Mouse (Mus musculus): ENCODE results near the gene Tut4. TPM values are rescaled to one million over a fixed set of nuclear protein-coding genes. Genes with fewer than 3 reads are reported as not detected.

The Tut4 gene
- 43.4 and 51.2 TPM in 2 replicates for total RNA-seq (2021)
- long read RNA-seq, experiment 1, partial matches to known transcripts: 4 of 5 reads
- long read RNA-seq, experiment 1, other reads (novel, unspliced or antisense): 1 of 5 reads
- long read RNA-seq, experiment 2, partial matches to known transcripts: 1 of 6 reads
- long read RNA-seq, experiment 2, other reads (novel, unspliced or antisense): 4 of 6 reads

GRCm38 (mm10) chr4:108459231-108460155, at the start of gene Tut4:
TSS of gene Tut4 (plus strand) at chr4:108459426.
- peak; percentile 95 for DNase-seq

GRCm38 (mm10) chr4:108424587-108424986, 34.6 kb upstream of the Tut4 start:
- no peak for DNase-seq

GRCm38 (mm10) chr4:108427719-108428340, 31.4 kb upstream of the Tut4 start:
- DNase-seq: no peak

GRCm38 (mm10) chr4:108428341-108428721, 30.9 kb upstream of the Tut4 start:
- DNase-seq: no peak

GRCm38 (mm10) chr4:108430656-108431560, 28.3 kb upstream of the Tut4 start:
- DNase-seq: peak; percentile 9

GRCm38 (mm10) chr4:108431561-108431936, 27.7 kb upstream of the Tut4 start:
- DNase-seq: no peak

- DNase-seq: no peak
Measured at GRCm38 (mm10) chr4:108433341-108433740, 25.9 kb upstream of the Tut4 start.

GRCm38 (mm10) chr4:108434221-108434620, 25.0 kb upstream of the Tut4 start:
- no peak for DNase-seq

GRCm38 (mm10) chr4:108434781-108435180, 24.4 kb upstream of the Tut4 start:
- no peak for DNase-seq

- DNase-seq: no peak
Measured at GRCm38 (mm10) chr4:108435646-108436045, 23.6 kb upstream of the Tut4 start.

- no peak for DNase-seq
Measured at GRCm38 (mm10) chr4:108436225-108436624, 23.0 kb upstream of the Tut4 start.

GRCm38 (mm10) chr4:108438082-108438840, 21.0 kb upstream of the Tut4 start:
- DNase-seq: peak; percentile 24

GRCm38 (mm10) chr4:108448091-108448490, 11.1 kb upstream of the Tut4 start:
- no peak for DNase-seq

GRCm38 (mm10) chr4:108456028-108456427, 3.2 kb upstream of the Tut4 start:
- DNase-seq: no peak

GRCm38 (mm10) chr4:108458201-108458741, 955 bp upstream of the Tut4 start:
- no peak for DNase-seq

- peak; percentile 86 for DNase-seq
Measured at GRCm38 (mm10) chr4:108460156-108460923, 1.1 kb downstream of the Tut4 start.

GRCm38 (mm10) chr4:108461262-108461903, 2.2 kb downstream of the Tut4 start:
- no peak for DNase-seq

GRCm38 (mm10) chr4:108473586-108473985, 14.4 kb downstream of the Tut4 start:
- peak; percentile 12 for DNase-seq

GRCm38 (mm10) chr4:108482776-108483175, 23.6 kb downstream of the Tut4 start:
- DNase-seq: no peak

- no peak for DNase-seq
Measured at GRCm38 (mm10) chr4:108484230-108484629, 25.0 kb downstream of the Tut4 start.
